Mouse (Mus musculus) 416B (cell line): ENCODE measurements around the gene Lyrm1.
A peak's percentile ranks its signal among the peaks of the same experiment; 100 is the strongest.

Experiments used
- DNase-seq: peaks from one replicate; pipeline ENCODE4 v3.0.0; 2011; ENCODE audit warnings: low read depth

Lyrm1 gene

GRCm38 (mm10) chr7:119887887-119888286 is 7.8 kb upstream of the Lyrm1 start:
- DNase-seq = peak; percentile 41

GRCm38 (mm10) chr7:119892198-119892597 is 3.5 kb upstream of the Lyrm1 start:
- no peak for DNase-seq

- peak; percentile 51 for DNase-seq
Observed at GRCm38 (mm10) chr7:119892742-119893141, 2.9 kb upstream of the Lyrm1 start.

- peak; percentile 55 for DNase-seq
Observed at GRCm38 (mm10) chr7:119894818-119895544, 680 bp upstream of the Lyrm1 start.

- DNase-seq = no peak
Observed at GRCm38 (mm10) chr7:119897521-119898109, 2.0 kb downstream of the Lyrm1 start.

GRCm38 (mm10) chr7:119898247-119898856 is 2.7 kb downstream of the Lyrm1 start:
- no peak for DNase-seq

GRCm38 (mm10) chr7:119899386-119900057 is 3.9 kb downstream of the Lyrm1 start:
- DNase-seq = peak; percentile 73

GRCm38 (mm10) chr7:119906523-119907215 is 11.0 kb downstream of the Lyrm1 start:
- peak; percentile 63 for DNase-seq

GRCm38 (mm10) chr7:119911727-119912126 is 16.1 kb downstream of the Lyrm1 start:
- no peak for DNase-seq

GRCm38 (mm10) chr7:119920457-119920856 is 24.8 kb downstream of the Lyrm1 start:
- peak; percentile 25 for DNase-seq

- DNase-seq = no peak
Observed at GRCm38 (mm10) chr7:119921054-119921453, 25.4 kb downstream of the Lyrm1 start.

GRCm38 (mm10) chr7:119928783-119929440 is 33.3 kb downstream of the Lyrm1 start:
- DNase-seq = no peak

- no peak for DNase-seq
Observed at GRCm38 (mm10) chr7:119936321-119936720, 40.7 kb downstream of the Lyrm1 start.

GRCm38 (mm10) chr7:119937036-119937435 is 41.4 kb downstream of the Lyrm1 start:
- no peak for DNase-seq

- no peak for DNase-seq
Observed at GRCm38 (mm10) chr7:119941569-119941968, 45.9 kb downstream of the Lyrm1 start.

GRCm38 (mm10) chr7:119954047-119954446 is 58.4 kb downstream of the Lyrm1 start:
- no peak for DNase-seq

- no peak for DNase-seq
Observed at GRCm38 (mm10) chr7:119957421-119957820, 61.8 kb downstream of the Lyrm1 start.

GRCm38 (mm10) chr7:119959091-119959490 is 63.4 kb downstream of the Lyrm1 start:
- DNase-seq = no peak

GRCm38 (mm10) chr7:119959491-119959890 is 63.8 kb downstream of the Lyrm1 start:
- no peak for DNase-seq

- no peak for DNase-seq
Observed at GRCm38 (mm10) chr7:119960006-119960405, 64.3 kb downstream of the Lyrm1 start.

GRCm38 (mm10) chr7:119960546-119960945 is 64.9 kb downstream of the Lyrm1 start:
- DNase-seq = no peak

- DNase-seq = peak; percentile 24
Observed at GRCm38 (mm10) chr7:119961107-119961506, 65.4 kb downstream of the Lyrm1 start.
